Mouse (Mus musculus) cerebellum, adult 11 months (tissue): ENCODE results near the gene Actg1.
"Not testable (repeated sequence)": the region's sequence is repeated elsewhere in the genome, so short reads cannot be mapped to it uniquely, and the experiment has no call there.

Experiments
- DNase-seq: peaks from one replicate; pipeline ENCODE4 v3.0.0; 2022

Gene Actg1

GRCm38 (mm10) chr11:120360062-120360461, 11.7 kb upstream of the Actg1 start:
- DNase-seq, result no peak

GRCm38 (mm10) chr11:120359391-120359790, 11.0 kb upstream of the Actg1 start:
- no peak for DNase-seq

GRCm38 (mm10) chr11:120357791-120358401, 9.6 kb upstream of the Actg1 start:
- DNase-seq, result no peak

- DNase-seq, result peak; percentile 0
These were observed 8.6 kb upstream of the Actg1 start for GRCm38 (mm10) chr11:120356900-120357299.

GRCm38 (mm10) chr11:120356319-120356840, 8.0 kb upstream of the Actg1 start:
- DNase-seq, result peak; percentile 1

- DNase-seq, result no peak
These were observed 7.1 kb upstream of the Actg1 start for GRCm38 (mm10) chr11:120355277-120356039.

GRCm38 (mm10) chr11:120354304-120355276, 6.2 kb upstream of the Actg1 start:
- peak; percentile 0 for DNase-seq

GRCm38 (mm10) chr11:120353500-120354303, 5.4 kb upstream of the Actg1 start:
- DNase-seq, result peak; percentile 61

- peak; percentile 20 for DNase-seq
These were observed 4.4 kb upstream of the Actg1 start for GRCm38 (mm10) chr11:120352571-120353290.

- not testable (repeated sequence) for DNase-seq
These were observed 3.7 kb upstream of the Actg1 start for GRCm38 (mm10) chr11:120352093-120352350.

- peak; percentile 19 for DNase-seq
These were observed 3.1 kb upstream of the Actg1 start for GRCm38 (mm10) chr11:120351250-120352092.

- peak; percentile 35 for DNase-seq
These were observed 2.4 kb upstream of the Actg1 start for GRCm38 (mm10) chr11:120350711-120351110.

GRCm38 (mm10) chr11:120349986-120350702, 1.8 kb upstream of the Actg1 start:
- DNase-seq, result peak; percentile 70

- DNase-seq, result peak; percentile 42
These were observed 1.1 kb upstream of the Actg1 start for GRCm38 (mm10) chr11:120349371-120349985.

- DNase-seq, result peak; percentile 56
These were observed 485 bp upstream of the Actg1 start for GRCm38 (mm10) chr11:120348684-120349370.

- no peak for DNase-seq
These were observed 1.0 kb downstream of the Actg1 start for GRCm38 (mm10) chr11:120347301-120347700.

- not testable (repeated sequence) for DNase-seq
These were observed 1.8 kb downstream of the Actg1 start for GRCm38 (mm10) chr11:120346383-120347034.

GRCm38 (mm10) chr11:120345067-120345681, 3.2 kb downstream of the Actg1 start:
- DNase-seq, result no peak
